Mouse (Mus musculus): Measurements from ENCODE around the gene Lmtk3. TPM values are rescaled to one million over a fixed set of nuclear protein-coding genes. Genes with fewer than 3 reads are reported as not detected.

The Lmtk3 gene
- polyA plus RNA-seq, 1 experiment, result 0.04 TPM

DNA sequence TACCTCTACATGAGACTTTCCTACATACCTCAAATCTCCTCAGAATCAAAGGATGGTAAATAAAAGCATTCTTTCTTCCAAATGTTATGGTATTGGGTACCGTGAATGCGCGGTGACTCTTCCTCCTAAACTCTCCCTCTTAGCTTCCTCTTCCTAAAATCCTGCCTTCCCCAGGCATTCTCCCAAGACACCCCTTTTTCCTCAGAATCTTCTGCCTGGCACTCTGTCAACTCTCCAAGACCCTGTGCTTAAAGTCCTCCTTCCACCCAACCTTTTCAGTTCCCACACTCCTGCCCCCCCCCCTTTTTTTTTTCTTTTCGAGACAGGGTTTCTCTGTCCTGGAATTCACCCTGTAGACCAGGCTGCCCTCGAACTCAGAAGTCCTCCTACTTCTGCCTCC, 31.3 kb downstream of the Lmtk3 start:
- TF ChIP-seq GATA1 (IDR thresholded peaks at IDR 0.05; ENCODE audit: low read length), result no peak

GRCm38 (mm10) chr7:45815323-45815983, 31.9 kb downstream of the Lmtk3 start:
- no peak for TF ChIP-seq GATA1 (IDR thresholded peaks at IDR 0.05; ENCODE audit: low read length)

- no peak for TF ChIP-seq GATA1 (IDR thresholded peaks at IDR 0.05; ENCODE audit: low read length)
Measured at GRCm38 (mm10) chr7:45815984-45816351, 32.4 kb downstream of the Lmtk3 start.

DNA sequence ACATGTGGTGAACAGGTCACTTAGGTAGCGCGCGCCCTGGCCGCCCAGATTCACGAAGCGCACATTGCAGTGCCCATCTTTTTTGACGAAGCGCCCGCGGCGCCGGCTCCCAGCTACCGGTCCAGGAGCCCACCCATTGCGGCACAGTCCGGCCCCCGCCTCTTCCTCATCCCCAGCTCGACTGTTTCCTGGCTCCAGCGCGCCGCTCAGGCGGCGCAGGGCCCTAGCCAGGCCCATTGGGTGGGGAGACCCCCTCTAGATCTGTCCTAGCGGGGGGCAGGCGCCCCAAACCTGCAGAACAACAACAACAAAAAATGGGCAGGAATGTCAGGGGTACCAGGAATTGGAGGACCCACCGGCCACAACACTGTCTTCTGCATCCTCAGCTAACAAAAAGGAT, 36.3 kb downstream of the Lmtk3 start:
- no peak for TF ChIP-seq GATA1 (IDR thresholded peaks at IDR 0.05; ENCODE audit: low read length)

DNA sequence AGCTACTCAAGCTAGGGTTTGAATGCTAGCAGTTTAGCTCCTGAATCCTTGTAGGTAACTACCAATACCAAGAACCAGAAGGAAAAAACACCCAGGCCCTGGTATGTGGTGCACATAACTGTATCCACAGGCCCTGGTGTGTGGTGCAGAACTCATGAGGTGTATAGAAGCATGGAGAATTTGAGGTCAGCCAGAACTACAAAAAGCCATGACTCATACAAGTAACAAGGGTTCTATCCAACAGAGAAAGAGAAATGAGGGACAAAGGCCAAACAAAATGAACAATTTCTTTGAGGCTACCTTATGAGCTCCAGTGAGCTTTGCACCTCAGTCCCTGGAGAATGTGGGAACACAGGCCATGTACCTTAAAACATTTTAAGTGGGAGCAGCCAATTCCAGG, 37.4 kb downstream of the Lmtk3 start:
- no peak for TF ChIP-seq GATA1 (IDR thresholded peaks at IDR 0.05; ENCODE audit: low read length)

DNA sequence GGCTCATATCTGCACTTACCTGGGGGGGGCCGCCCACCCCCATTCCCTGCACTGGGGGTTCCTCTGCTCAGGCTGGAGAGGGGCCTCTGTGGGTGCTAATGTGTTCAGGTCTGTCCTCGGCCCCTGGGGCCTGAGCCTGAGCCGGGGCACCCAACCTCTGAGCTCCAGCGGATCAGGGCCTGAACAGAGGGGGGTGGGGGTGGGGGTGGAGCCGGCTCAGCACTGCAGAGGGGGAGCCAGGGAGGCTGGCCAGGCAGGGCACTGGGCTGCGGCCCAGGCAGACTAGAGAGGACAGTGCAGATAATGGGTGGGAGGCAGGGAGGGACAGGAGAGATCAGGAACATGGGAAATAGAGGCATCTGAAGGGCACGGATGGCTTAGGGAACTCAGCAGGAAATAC, 41.1 kb downstream of the Lmtk3 start, which contains the start of gene Kcnj14:
Gene Kcnj14 (minus strand): TSS at position 185 of the 400 bp plus-strand sequence.
- TF ChIP-seq GATA1 (IDR thresholded peaks at IDR 0.05; ENCODE audit: low read length), result no peak

DNA sequence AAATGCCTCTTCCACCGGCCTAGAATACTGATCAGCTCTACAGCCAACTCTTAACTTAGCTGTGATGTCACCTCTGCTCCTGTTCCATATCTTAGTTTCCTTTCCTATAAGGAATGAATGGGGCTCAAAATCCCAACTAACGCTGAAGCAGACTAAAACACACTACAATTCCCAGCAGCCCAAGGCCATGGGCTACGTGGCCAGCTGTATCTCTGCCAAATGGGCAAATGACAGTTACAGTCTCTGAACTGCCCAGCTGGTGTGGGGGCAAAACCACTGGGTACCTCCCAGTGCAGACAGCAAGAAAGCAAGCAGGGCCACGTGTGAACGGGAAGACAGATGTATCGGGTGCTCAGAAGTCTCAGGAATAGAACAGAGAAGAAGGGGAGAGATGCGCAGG, 43.1 kb downstream of the Lmtk3 start:
- TF ChIP-seq GATA1 (IDR thresholded peaks at IDR 0.05; ENCODE audit: low read length), result no peak

GRCm38 (mm10) chr7:45830427-45831127, 47.0 kb downstream of the Lmtk3 start, which contains the start of gene Grwd1:
Gene Grwd1, minus strand, starts transcription at chr7:45830944.
- TF ChIP-seq GATA1 (IDR thresholded peaks at IDR 0.05; ENCODE audit: low read length), result no peak

DNA sequence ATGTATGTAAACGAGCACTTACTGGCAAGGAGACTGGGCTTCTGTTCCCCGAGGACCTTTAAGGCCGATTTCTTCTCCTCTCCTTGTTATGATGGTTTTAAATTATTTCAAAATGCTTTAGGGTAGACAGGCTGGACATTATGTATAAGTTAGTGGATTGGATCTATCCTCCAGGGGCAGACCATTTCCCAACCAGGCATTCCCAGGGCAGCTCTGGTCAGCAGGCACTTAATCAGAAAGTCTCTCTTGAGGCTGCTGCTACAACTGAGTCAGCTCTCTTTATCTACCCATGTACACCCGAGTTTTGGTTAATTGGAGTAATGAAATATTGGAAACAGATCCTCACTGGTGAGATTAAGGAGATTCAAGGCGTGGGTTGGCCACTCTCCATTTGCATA, 47.6 kb downstream of the Lmtk3 start:
- TF ChIP-seq GATA1 (IDR thresholded peaks at IDR 0.05; ENCODE audit: low read length), result no peak

GRCm38 (mm10) chr7:45832428-45832827, 48.9 kb downstream of the Lmtk3 start:
- TF ChIP-seq GATA1 (IDR thresholded peaks at IDR 0.05; ENCODE audit: low read length), result no peak

- no peak for TF ChIP-seq GATA1 (IDR thresholded peaks at IDR 0.05; ENCODE audit: low read length)
Measured at GRCm38 (mm10) chr7:45833148-45833790, 49.7 kb downstream of the Lmtk3 start.

GRCm38 (mm10) chr7:45833924-45834323, 50.4 kb downstream of the Lmtk3 start:
- TF ChIP-seq GATA1 (IDR thresholded peaks at IDR 0.05; ENCODE audit: low read length), result no peak

GRCm38 (mm10) chr7:45842950-45843744, 59.6 kb downstream of the Lmtk3 start:
- TF ChIP-seq GATA1 (IDR thresholded peaks at IDR 0.05; ENCODE audit: low read length), result no peak

- no peak for TF ChIP-seq GATA1 (IDR thresholded peaks at IDR 0.05; ENCODE audit: low read length)
Measured at GRCm38 (mm10) chr7:45848447-45849027, 65.0 kb downstream of the Lmtk3 start.

GRCm38 (mm10) chr7:45850661-45851060, 67.1 kb downstream of the Lmtk3 start:
- TF ChIP-seq GATA1 (IDR thresholded peaks at IDR 0.05; ENCODE audit: low read length), result no peak
